Mouse (Mus musculus) CH12.LX (cell line): ENCODE results near the gene Col1a2. TPM values are rescaled to one million over a fixed set of nuclear protein-coding genes. Genes with fewer than 3 reads are reported as not detected.

Experiments used
- DNase-seq: peaks from one replicate; pipeline ENCODE4 v3.0.0-alpha.2; 2013; ENCODE audit errors: extremely low read depth
- H3K27ac ChIP-seq: 2 replicates; pipeline ENCODE4 v1.5.1; 2012; ENCODE audit warnings: low read depth, mild to moderate bottlenecking, control low read depth, moderate library complexity; ENCODE audit not compliant: insufficient read depth
- H3K27me3 ChIP-seq: replicated peaks from 2 replicates; pipeline ENCODE3; 2012; ENCODE audit warnings: inconsistent platforms
- H3K36me3 ChIP-seq, 2 experiments: replicated peaks in 1 of 2; 2 replicates each; pipeline versions ENCODE3 to v1.6.1; 2012; ENCODE audit warnings: inconsistent platforms in 1 of 2, low read length in 1 of 2, mild to moderate bottlenecking in 1 of 2, mixed read lengths in 1 of 2, moderate library complexity in 1 of 2; ENCODE audit not compliant: control insufficient read depth in 1 of 2, insufficient read depth in 1 of 2
- H3K4me1 ChIP-seq, 2 experiments: 2 replicates each; pipeline ENCODE4 v1.6.1; 2012; ENCODE audit warnings: inconsistent platforms in 1 of 2, moderate library complexity in 1 of 2; ENCODE audit not compliant: insufficient read depth in 2 of 2, control insufficient read depth in 1 of 2
- H3K4me2 ChIP-seq: 2 replicates; pipeline ENCODE4 v1.6.1; 2012; ENCODE audit warnings: low read depth, mild to moderate bottlenecking, control low read depth; ENCODE audit not compliant: poor library complexity, insufficient read depth, severe bottlenecking
- H3K4me3 ChIP-seq, 3 experiments: fragments of 150-350 bp in 1 of 3; sonication (generic) in 1 of 3; replicated peaks in 1 of 3; 2 replicates each; pipeline versions ENCODE3 to v1.5.1; 2011 to 2012; ENCODE audit warnings: low read depth in 2 of 3, low read length in 2 of 3, mild to moderate bottlenecking in 2 of 3, moderate library complexity in 2 of 3, control low read depth in 1 of 3, improper control_type of control experiment in 1 of 3, inconsistent platforms in 1 of 3, mixed read lengths in 1 of 3; ENCODE audit not compliant: poor library complexity in 1 of 3
- H3K79me2 ChIP-seq: replicated peaks from 2 replicates; pipeline ENCODE4 v1.6.1; 2012; ENCODE audit warnings: mild to moderate bottlenecking, moderate library complexity; ENCODE audit not compliant: control insufficient read depth, poor library complexity, insufficient read depth, severe bottlenecking; ENCODE audit errors: extremely low read depth
- H3K9ac ChIP-seq: 2 replicates; pipeline ENCODE4 v1.6.1; 2012; ENCODE audit warnings: low read depth, mild to moderate bottlenecking, control low read depth, moderate library complexity; ENCODE audit not compliant: insufficient read depth
- H3K9me3 ChIP-seq: replicated peaks from 2 replicates; pipeline ENCODE3; 2012; ENCODE audit warnings: low read length, inconsistent platforms, mixed read lengths
- CHD2 ChIP-seq: IDR thresholded peaks from 2 replicates; pipeline ENCODE4 v1.6.1; 2011; ENCODE audit warnings: low read length, improper control_type of control experiment
- CTCF ChIP-seq, 2 experiments: IDR thresholded peaks in 1 of 2; conservative IDR thresholded peaks in 1 of 2; 2 replicates each; pipeline ENCODE4 v1.5.1; 2011 to 2012; ENCODE audit warnings: low read depth in 2 of 2, low read length in 2 of 2, improper control_type of control experiment in 1 of 2, inconsistent platforms in 1 of 2, mild to moderate bottlenecking in 1 of 2, moderate library complexity in 1 of 2
- ELF1 ChIP-seq: IDR thresholded peaks from 2 replicates; pipeline ENCODE4 v1.6.1; 2014; ENCODE audit warnings: low read depth, mild to moderate bottlenecking, inconsistent platforms, low read length, improper control_type of control experiment
- ETS1 ChIP-seq: conservative IDR thresholded peaks from 2 replicates; pipeline ENCODE4 v1.6.1; 2012; ENCODE audit warnings: low read depth, mild to moderate bottlenecking, inconsistent platforms, low read length, improper control_type of control experiment, moderate library complexity
- GABPA ChIP-seq: IDR thresholded peaks from 2 replicates; pipeline ENCODE4 v1.6.1; 2012; ENCODE audit warnings: low read depth, low read length, improper control_type of control experiment, inconsistent platforms; ENCODE audit not compliant: insufficient replicate concordance
- HCFC1 ChIP-seq: IDR thresholded peaks from 2 replicates; pipeline ENCODE4 v1.6.1; 2012; ENCODE audit warnings: low read depth, mild to moderate bottlenecking, inconsistent platforms, low read length, improper control_type of control experiment
- IRF4 ChIP-seq: IDR thresholded peaks from 2 replicates; pipeline ENCODE4 v1.6.1; 2014; ENCODE audit warnings: low read depth, mild to moderate bottlenecking, inconsistent platforms, low read length, improper control_type of control experiment
- JUN ChIP-seq: IDR thresholded peaks from 2 replicates; pipeline ENCODE4 v1.6.1; 2011; ENCODE audit warnings: low read depth, mild to moderate bottlenecking, low read length, improper control_type of control experiment, moderate library complexity; ENCODE audit not compliant: insufficient read depth
- JUND ChIP-seq: conservative IDR thresholded peaks from 2 replicates; pipeline ENCODE4 v1.6.1; 2011; ENCODE audit warnings: low read depth, low read length, improper control_type of control experiment
- KAT2A ChIP-seq: IDR thresholded peaks from 2 replicates; pipeline ENCODE4 v1.6.1; 2012; ENCODE audit warnings: low read length, improper control_type of control experiment, inconsistent platforms; ENCODE audit not compliant: insufficient replicate concordance
- MAFK ChIP-seq: IDR thresholded peaks from 2 replicates; pipeline ENCODE4 v1.6.1; 2011; ENCODE audit warnings: low read length, improper control_type of control experiment; ENCODE audit not compliant: insufficient replicate concordance
- MAX ChIP-seq: IDR thresholded peaks from 2 replicates; pipeline ENCODE4 v1.6.1; 2011; ENCODE audit warnings: low read length, improper control_type of control experiment
- MEF2A ChIP-seq: IDR thresholded peaks from 2 replicates; pipeline ENCODE4 v1.6.1; 2014; ENCODE audit warnings: low read depth, mild to moderate bottlenecking, inconsistent platforms, low read length, improper control_type of control experiment, borderline replicate concordance
- MXI1 ChIP-seq: IDR thresholded peaks from 2 replicates; pipeline ENCODE4 v1.6.1; 2011; ENCODE audit warnings: mild to moderate bottlenecking, low read depth, low read length, improper control_type of control experiment
- MYC ChIP-seq: IDR thresholded peaks from 2 replicates; pipeline ENCODE4 v1.6.1; 2011; ENCODE audit warnings: low read depth, mild to moderate bottlenecking, improper control_type of control experiment, low read length
- NELFE ChIP-seq: IDR thresholded peaks from 2 replicates; pipeline ENCODE4 v1.6.1; 2011; ENCODE audit warnings: low read depth, low read length, improper control_type of control experiment
- POLR2A ChIP-seq: IDR thresholded peaks from 2 replicates; pipeline ENCODE4 v1.6.1; 2011; ENCODE audit warnings: low read depth, mild to moderate bottlenecking, improper control_type of control experiment, low read length
- POLR2AphosphoS2 ChIP-seq: IDR thresholded peaks from 2 replicates; pipeline ENCODE4 v1.6.1; 2011; ENCODE audit warnings: low read depth, low read length, improper control_type of control experiment
- RAD21 ChIP-seq: IDR thresholded peaks from 2 replicates; pipeline ENCODE4 v1.6.1; 2011; ENCODE audit warnings: low read depth, mild to moderate bottlenecking, low read length, improper control_type of control experiment, moderate library complexity
- SIN3A ChIP-seq: IDR thresholded peaks from 2 replicates; pipeline ENCODE4 v1.6.1; 2012; ENCODE audit warnings: low read length, improper control_type of control experiment, inconsistent platforms
- SMC3 ChIP-seq: IDR thresholded peaks from 2 replicates; pipeline ENCODE4 v1.6.1; 2011; ENCODE audit warnings: low read depth, low read length, improper control_type of control experiment
- TBP ChIP-seq: conservative IDR thresholded peaks from 2 replicates; pipeline ENCODE4 v1.6.1; 2011; ENCODE audit warnings: low read depth, low read length, improper control_type of control experiment
- UBTF ChIP-seq: IDR thresholded peaks from 2 replicates; pipeline ENCODE4 v1.6.1; 2012; ENCODE audit warnings: low read depth, mild to moderate bottlenecking, inconsistent platforms, low read length, improper control_type of control experiment, moderate library complexity
- USF1 ChIP-seq: IDR thresholded peaks from 2 replicates; pipeline ENCODE4 v1.6.1; 2014; ENCODE audit warnings: low read depth, mild to moderate bottlenecking, inconsistent platforms, low read length, improper control_type of control experiment
- USF2 ChIP-seq: conservative IDR thresholded peaks from 2 replicates; pipeline ENCODE4 v1.6.1; 2011; ENCODE audit warnings: low read depth, low read length, improper control_type of control experiment
- ZNF384 ChIP-seq: IDR thresholded peaks from 2 replicates; pipeline ENCODE4 v1.6.1; 2012; ENCODE audit warnings: low read depth, low read length, improper control_type of control experiment, inconsistent platforms
- dilution Hi-C: fragments of 300-500 bp; cut with MboI; formaldehyde crosslinking; loops from 2 replicates; pipeline ENCODE4 v1.14.3; 2020; ENCODE audit warnings: low sequenced_read_pairs; ENCODE audit not compliant: extremely low pct_unique_long_range_greater_than_20kb, extremely low pct_ligation_motif_present
- in situ Hi-C: fragments of 300-500 bp; cut with MboI; formaldehyde crosslinking; loops from 3 replicates; pipeline ENCODE4 v1.14.3; 2019; ENCODE audit warnings: low sequenced_read_pairs, low pct_ligation_motif_present, low pct_unique_long_range_greater_than_20kb, mixed read lengths
- polyA plus RNA-seq: library from polyadenylated mRNA; unstranded; fragments of >175 nt; gene quantifications from 2 replicates; pipeline ENCODE4 v1.2.1, GENCODE M21; 2012; ENCODE audit warnings: low read depth; ENCODE audit not compliant: insufficient read length
- total RNA-seq, 2 experiments: library from RNA; depleted of rRNA; stranded (reverse); fragments of 300-350 nt in 1 of 2; fragments of >200 nt in 1 of 2; gene quantifications; 2 replicates each; pipeline ENCODE4 v1.2.3; 2012 to 2014

The Col1a2 gene
- total and polyA plus RNA-seq, 3 experiments = not detected

- Histone ChIP-seq H3K9me3 (no peaks in the 10 kb centered on the region), H3K4me1 (peaks cover 0 to 2% of the 10 kb centered on the region in 2 experiments; a peak in 1 of 4 replicates), H3K9ac (no peak overlapping the region), H3K4me3 (no peak overlapping the region), H3K27ac (no peak overlapping the region), H3K79me2 (no peaks in the 10 kb centered on the region), H3K4me2 (no peak overlapping the region), H3K27me3 (no peaks in the 10 kb centered on the region), H3K36me3 (no peaks in the 10 kb centered on the region)
- no peak for TF ChIP-seq USF1
- TF ChIP-seq MXI1 = no peak
- no peak for TF ChIP-seq IRF4
- no peak for TF ChIP-seq MAX
- no peak for TF ChIP-seq JUND
- no peak for TF ChIP-seq POLR2AphosphoS2
- no peak for TF ChIP-seq POLR2A
- TF ChIP-seq KAT2A = no peak
- no peak for TF ChIP-seq NELFE
- no peak for TF ChIP-seq TBP
- TF ChIP-seq ZNF384 = no peak
- no peak for TF ChIP-seq MAFK
- no peak for TF ChIP-seq USF2
- no peak for TF ChIP-seq MEF2A
- no peak for TF ChIP-seq ETS1
- no peak for DNase-seq
- dilution Hi-C loops (no loop called here), in situ Hi-C loops (no loop called here)
Observed at GRCm38 (mm10) chr6:4579620-4580019, 75.0 kb downstream of the Col1a2 start.

GRCm38 (mm10) chr6:4583485-4583884 is 78.9 kb downstream of the Col1a2 start:
- Histone ChIP-seq H3K79me2 (no peaks in the 10 kb centered on the region), H3K9me3 (no peaks in the 10 kb centered on the region), H3K4me3 (no peak overlapping the region), H3K27me3 (no peaks in the 10 kb centered on the region), H3K4me2 (peak overlapping the region; percentile 29; the same call in 1 of the 2 replicates), H3K36me3 (no peaks in the 10 kb centered on the region), H3K27ac (no peak overlapping the region), H3K9ac (no peak overlapping the region), H3K4me1 (peaks cover 0 to 2% of the 10 kb centered on the region in 2 experiments; a peak in 1 of 4 replicates)
- in situ Hi-C loops = no loop called here
- dilution Hi-C loops = no loop called here
- no peak for TF ChIP-seq UBTF
- TF ChIP-seq SMC3 = no peak
- TF ChIP-seq MAX = no peak
- TF ChIP-seq ELF1 = no peak
- TF ChIP-seq MXI1 = no peak
- no peak for TF ChIP-seq MEF2A
- no peak for TF ChIP-seq MYC
- TF ChIP-seq SIN3A = no peak
- TF ChIP-seq HCFC1 = no peak
- TF ChIP-seq JUN = no peak
- no peak for TF ChIP-seq RAD21
- TF ChIP-seq ZNF384 = no peak
- TF ChIP-seq CTCF (conservative IDR thresholded peaks at IDR 0.05 in 1 of 2, IDR thresholded peaks at IDR 0.05 in 1 of 2; ENCODE audit: low read depth in 2 of 2, low read length in 2 of 2) = no peak
- no peak for TF ChIP-seq GABPA
- TF ChIP-seq IRF4 = no peak
- no peak for TF ChIP-seq CHD2
- no peak for TF ChIP-seq POLR2A
- TF ChIP-seq NELFE = no peak
- no peak for TF ChIP-seq JUND
- no peak for TF ChIP-seq USF1
- no peak for DNase-seq
